Comparison of ENCODE assay signal across 9 mouse cellular contexts in genomic region chr11:103201664-103202063, GRCm38 (mm10). TPM values are rescaled to one million over a fixed set of nuclear protein-coding genes. Genes with fewer than 3 reads are reported as not detected.
DNase-seq lines count a peak whose midpoint lies in the region; ATAC-seq lines count a peak whose summit lies in the region.
"Had no signal": no experiment of that assay in that cellular context is flagged by ENCODE, and none has a peak within 500 bp of the region (broad histone marks: within the 10 kb centered on the region; RNA-seq: fewer than 3 reads in every experiment).

No protein-coding gene starts in this region.

- no peak overlapping the region for H3K4me3 ChIP-seq in neural tube, embryonic 14.5 days (ENCODE audit: low read depth, low read length)
- H3K4me3 ChIP-seq: liver, embryonic 13.5 days had no signal

- H3K27me3 ChIP-seq in neural tube, embryonic 14.5 days (ENCODE audit: control insufficient read depth, insufficient read depth, low read length), result peaks cover 23% of the 10 kb centered on the region

- no peak overlapping the region for H3K27ac ChIP-seq in neural tube, embryonic 14.5 days (ENCODE audit: low read depth, low read length)
- H3K27ac ChIP-seq: liver, embryonic 13.5 days had no signal

- no peak overlapping the region for H3K4me2 ChIP-seq in neural tube, embryonic 14.5 days (ENCODE audit: low read depth, low read length)
- H3K4me2 ChIP-seq: liver, embryonic 13.5 days had no signal

- no peak overlapping the region for H3K9ac ChIP-seq in neural tube, embryonic 14.5 days (replicated peaks; ENCODE audit: low read depth, low read length)
- H3K9ac ChIP-seq: liver, embryonic 13.5 days had no signal

- no peaks in the 10 kb centered on the region for H3K36me3 ChIP-seq in neural tube, embryonic 14.5 days (ENCODE audit: control insufficient read depth, insufficient read depth, low read length)
- H3K36me3 ChIP-seq: liver, embryonic 13.5 days had no signal

- H3K4me1 ChIP-seq in neural tube, embryonic 14.5 days (ENCODE audit: control insufficient read depth, insufficient read depth, low read length), result peaks cover 2% of the 10 kb centered on the region; the same call in 1 of the 2 replicates

- 25% methylated on average over 6 of the region's 6 CpGs for WGBS in neural tube, embryonic 14.5 days

- no peaks in the 10 kb centered on the region for H3K9me3 ChIP-seq in neural tube, embryonic 14.5 days (ENCODE audit: control insufficient read depth, low read length)
- H3K9me3 ChIP-seq: liver, embryonic 13.5 days had no signal

- peak; percentile 74 for DNase-seq in cerebellum, adult 11 months
- DNase-seq in neural tube, embryonic 10.5 days (ENCODE audit: extremely low spot score, low spot score), result no peak
- peak; percentile 68 to 80 for DNase-seq in frontal cortex, postnatal 14 days (ENCODE audit: low spot score in 2 of 2)
- peak; percentile 66 for DNase-seq in left cerebral cortex, adult 11 months (ENCODE audit: low spot score)
- DNase-seq in right cerebral cortex, adult 2 months (ENCODE audit: low spot score in 2 of 2), result peak; percentile 79 to 84
- DNase-seq: liver, embryonic 13.5 days had no signal

- ATAC-seq in cerebellum, adult (ENCODE audit: insufficient number of reproducible peaks, low FRiP score, low TSS enrichment), result no peak
- peak; percentile 38; the same call in 1 of the 2 replicates for ATAC-seq in neural tube, embryonic 14.5 days (ENCODE audit: low read depth)
- ATAC-seq in erythroblast, adult 5-6 weeks (replicated peaks; ENCODE audit: low FRiP score, poor library complexity, severe bottlenecking), result no peak

RNA-seq across cellular contexts. Expression of gene 1700023F06Rik, which starts 6.7 kb away (rescaled TPM):
- polyA plus RNA-seq in neural tube, embryonic 14.5 days (2014; fragmentation: Nextera tagmentation; extraction: Ambion mirVana), result 1.4 and 2.4 TPM in 2 replicates
- total RNA-seq in erythroblast, adult 5-6 weeks (2015; ENCODE audit: low replicate concordance), result not detected in 2 replicates
- total RNA-seq in erythroblast, adult 5-6 weeks (2017; ENCODE audit: low replicate concordance), result not detected in 2 replicates
- polyA plus RNA-seq: liver, embryonic 13.5 days had no signal

RNA-seq across cellular contexts. Expression of gene Spata32, which starts 16.6 kb away (rescaled TPM):
- polyA plus RNA-seq in neural tube, embryonic 14.5 days (2014; fragmentation: Nextera tagmentation; extraction: Ambion mirVana), result 0.32 and 0.92 TPM in 2 replicates
- not detected in 2 replicates for total RNA-seq in erythroblast, adult 5-6 weeks (2015; ENCODE audit: low replicate concordance)
- total RNA-seq in erythroblast, adult 5-6 weeks (2017; ENCODE audit: low replicate concordance), result not detected in 2 replicates
- polyA plus RNA-seq: liver, embryonic 13.5 days had no signal

RNA-seq across cellular contexts. Expression of gene Fmnl1, which starts 30.8 kb away (rescaled TPM):
- 5.1 and 9.2 TPM in 2 replicates for polyA plus RNA-seq in neural tube, embryonic 14.5 days (2014; fragmentation: Nextera tagmentation; extraction: Ambion mirVana)
- 70.7 and 93.0 TPM in 2 replicates for total RNA-seq in erythroblast, adult 5-6 weeks (2015; ENCODE audit: low replicate concordance)
- 8.6 and 16.9 TPM in 2 replicates for total RNA-seq in erythroblast, adult 5-6 weeks (2017; ENCODE audit: low replicate concordance)
